Mouse (Mus musculus) heart, embryonic 15.5 days (tissue): ENCODE data around the gene Creb5. TPM values are rescaled to one million over a fixed set of nuclear protein-coding genes. Genes with fewer than 3 reads are reported as not detected.

Experiments used
- ATAC-seq: fragments of 200-750 bp; cut with Nextera tagmentation; replicated peaks from 2 replicates; pipeline ENCODE4 v1.8.0; 2017; ENCODE audit warnings: low read depth, moderate TSS enrichment; ENCODE audit not compliant: insufficient number of reproducible peaks, insufficient read depth, low FRiP score
- H3K27ac ChIP-seq: fragments of 300-500 bp; sonication (generic); 2 replicates; pipeline ENCODE4 v1.5.1; 2015; ENCODE audit warnings: mild to moderate bottlenecking, inconsistent platforms
- H3K27me3 ChIP-seq: fragments of 300-500 bp; sonication (generic); 2 replicates; pipeline ENCODE4 v1.6.1; 2015; ENCODE audit warnings: inconsistent platforms
- H3K36me3 ChIP-seq: fragments of 300-500 bp; sonication (generic); 2 replicates; pipeline ENCODE4 v1.6.1; 2015; ENCODE audit warnings: mild to moderate bottlenecking, inconsistent platforms
- H3K4me1 ChIP-seq: fragments of 300-500 bp; sonication (generic); replicated peaks from 2 replicates; pipeline ENCODE4 v1.6.1; 2015; ENCODE audit warnings: inconsistent platforms
- H3K4me2 ChIP-seq: fragments of 300-500 bp; sonication (generic); 2 replicates; pipeline ENCODE4 v1.6.1; 2015; ENCODE audit warnings: inconsistent platforms, mild to moderate bottlenecking, moderate library complexity
- H3K4me3 ChIP-seq: fragments of 300-500 bp; sonication (generic); 2 replicates; pipeline ENCODE4 v1.5.1; 2015; ENCODE audit warnings: mild to moderate bottlenecking, inconsistent platforms
- H3K9ac ChIP-seq: fragments of 300-500 bp; sonication (generic); 2 replicates; pipeline ENCODE4 v1.6.1; 2015; ENCODE audit warnings: mild to moderate bottlenecking, inconsistent platforms
- H3K9me3 ChIP-seq: fragments of 300-500 bp; sonication (generic); replicated peaks from 2 replicates; pipeline ENCODE4 v1.6.1; 2016; ENCODE audit warnings: inconsistent platforms
- WGBS: fragments of 180-500 bp; shearing (Covaris S2); methylation state at CpG from one replicate; pipeline ENCODE4 v1.1.7; 2015; ENCODE audit warnings: mixed read lengths; 5-methylcytosine and 5-hydroxymethylcytosine counted together
- polyA plus RNA-seq: library from polyadenylated mRNA; unstranded; fragments of >200 nt; fragmentation: Nextera tagmentation; extraction: Ambion mirVana; gene quantifications from 2 replicates; pipeline ENCODE4 v1.2.1, GENCODE M21; 2015

Creb5 gene
- polyA plus RNA-seq, 1 experiment from 2014 or later, result 30.9 TPM

DNA sequence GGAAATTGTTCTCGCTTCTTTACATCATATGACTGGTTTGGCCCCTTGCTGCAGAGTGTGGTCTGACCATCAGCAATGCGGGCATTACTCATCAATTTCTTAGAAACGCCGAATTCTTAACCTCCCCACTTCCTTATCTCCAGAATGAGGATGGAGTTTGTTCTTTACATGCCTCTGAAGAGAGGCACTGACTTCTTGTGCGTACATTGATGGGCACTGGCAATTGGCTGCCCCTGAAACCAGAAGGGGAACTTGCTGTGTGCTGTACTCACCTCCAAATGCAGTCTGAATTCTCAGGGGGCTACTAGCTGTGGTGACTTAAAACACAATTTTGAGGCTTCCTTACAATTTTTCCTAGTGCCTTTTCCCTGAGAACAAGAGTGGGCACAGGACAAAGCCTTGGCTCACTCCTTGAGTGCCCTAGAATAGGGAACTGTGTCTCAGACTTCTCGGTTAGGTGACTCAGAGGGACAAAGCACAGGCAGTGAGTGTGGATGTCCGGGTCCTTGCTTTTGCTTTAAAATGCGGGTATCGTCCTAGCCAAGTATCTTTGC is 161.3 kb downstream of the Creb5 start:
- no peaks in the 10 kb centered on the region for H3K36me3 ChIP-seq
- no peak overlapping the region for H3K4me3 ChIP-seq
- H3K27ac ChIP-seq, result no peak overlapping the region
- WGBS, result 72% methylated on average over 9 of the region's 9 CpGs
- H3K9ac ChIP-seq, result no peak overlapping the region
- H3K9me3 ChIP-seq, result no peaks in the 10 kb centered on the region
- no peaks in the 10 kb centered on the region for H3K27me3 ChIP-seq
- H3K4me2 ChIP-seq, result no peak overlapping the region
- ATAC-seq, result no peak
- peaks cover 21% of the 10 kb centered on the region for H3K4me1 ChIP-seq

GRCm38 (mm10) chr6:53449437-53450173 is 162.5 kb downstream of the Creb5 start:
- 57% methylated on average over 9 of the region's 9 CpGs for WGBS
- Histone ChIP-seq H3K36me3 (no peaks in the 10 kb centered on the region), H3K27ac (no peak overlapping the region), H3K4me2 (no peak overlapping the region), H3K4me3 (no peak overlapping the region), H3K4me1 (peaks cover 21% of the 10 kb centered on the region), H3K9ac (no peak overlapping the region), H3K27me3 (no peaks in the 10 kb centered on the region), H3K9me3 (no peaks in the 10 kb centered on the region)
- no peak for ATAC-seq

DNA sequence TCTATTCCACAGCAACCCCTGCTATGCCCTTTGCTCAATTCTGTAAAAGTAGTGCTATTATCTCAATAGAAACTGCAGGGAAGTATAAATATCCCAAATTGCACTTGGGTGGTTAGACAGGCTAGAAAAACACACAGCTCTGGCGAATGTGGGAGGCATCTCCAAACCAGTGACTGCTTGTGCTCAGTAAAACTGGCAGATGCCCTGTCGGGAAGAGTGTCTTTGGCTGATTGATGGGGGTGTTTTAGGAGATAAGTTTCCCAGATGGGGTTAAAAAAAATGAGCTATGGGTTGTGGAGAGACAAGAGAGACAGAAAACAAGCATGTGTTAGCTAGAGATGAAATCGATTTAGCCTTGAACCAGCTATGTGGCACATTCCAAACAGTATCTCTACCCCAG is 163.4 kb downstream of the Creb5 start:
- 32% methylated on average over 3 of the region's 3 CpGs for WGBS
- ATAC-seq, result no peak
- Histone ChIP-seq H3K4me1 (peaks cover 21% of the 10 kb centered on the region), H3K4me2 (no peak overlapping the region), H3K9me3 (no peaks in the 10 kb centered on the region), H3K4me3 (no peak overlapping the region), H3K9ac (no peak overlapping the region), H3K27me3 (no peaks in the 10 kb centered on the region), H3K36me3 (no peaks in the 10 kb centered on the region), H3K27ac (no peak overlapping the region)

DNA sequence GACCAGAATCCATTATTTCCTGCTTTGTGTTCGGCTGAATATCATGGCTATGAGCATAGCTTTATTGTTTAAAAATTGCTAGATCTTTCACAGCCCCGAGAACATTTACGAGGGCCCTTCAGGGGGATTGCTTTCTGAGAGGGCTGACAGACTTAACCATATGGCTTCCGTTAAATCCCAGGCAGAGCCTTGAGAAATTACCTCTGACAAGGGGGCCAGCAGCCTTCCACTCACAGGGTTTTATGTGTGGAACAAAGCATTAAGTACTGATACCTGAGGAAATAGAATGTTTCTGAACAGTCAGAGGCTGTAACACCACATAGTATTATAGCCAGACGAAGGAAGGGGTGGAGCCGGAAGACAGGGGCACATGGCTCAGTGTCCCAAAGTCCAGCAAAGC is 165.2 kb downstream of the Creb5 start:
- Histone ChIP-seq H3K36me3 (no peaks in the 10 kb centered on the region), H3K4me2 (no peak overlapping the region), H3K4me1 (peaks cover 21% of the 10 kb centered on the region), H3K27ac (no peak overlapping the region), H3K4me3 (no peak overlapping the region), H3K9me3 (no peaks in the 10 kb centered on the region), H3K27me3 (no peaks in the 10 kb centered on the region), H3K9ac (no peak overlapping the region)
- WGBS, result 60% methylated on average over 6 of the region's 6 CpGs
- no peak for ATAC-seq

DNA sequence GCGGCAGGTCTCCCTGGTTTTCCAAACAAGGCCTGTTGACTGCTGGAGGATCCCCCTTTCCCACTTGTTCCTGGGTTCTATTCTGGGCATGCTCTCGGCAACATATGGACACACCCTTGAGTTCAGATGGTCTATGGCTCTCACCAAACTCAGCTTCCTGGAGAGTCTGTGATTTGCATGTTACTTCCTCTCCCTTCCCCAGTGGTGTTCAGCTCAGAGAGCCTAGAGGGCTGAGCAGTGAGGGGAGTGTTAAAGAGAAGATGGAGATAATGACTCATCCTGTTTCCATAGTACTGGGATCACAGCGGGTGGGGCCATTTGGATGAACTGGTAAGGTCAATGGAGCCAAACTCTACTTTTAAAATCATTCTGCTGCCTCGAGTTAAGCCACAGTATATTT is 168.4 kb downstream of the Creb5 start:
- WGBS, result 48% methylated on average over 4 of the region's 4 CpGs
- Histone ChIP-seq H3K9ac (no peak overlapping the region), H3K4me2 (no peak overlapping the region), H3K27ac (no peak overlapping the region), H3K9me3 (no peaks in the 10 kb centered on the region), H3K4me1 (peaks cover under 1% of the 10 kb centered on the region; the same call in 1 of the 2 replicates), H3K4me3 (no peak overlapping the region), H3K36me3 (no peaks in the 10 kb centered on the region), H3K27me3 (no peaks in the 10 kb centered on the region)
- no peak; the same call in 1 of the 2 replicates for ATAC-seq

DNA sequence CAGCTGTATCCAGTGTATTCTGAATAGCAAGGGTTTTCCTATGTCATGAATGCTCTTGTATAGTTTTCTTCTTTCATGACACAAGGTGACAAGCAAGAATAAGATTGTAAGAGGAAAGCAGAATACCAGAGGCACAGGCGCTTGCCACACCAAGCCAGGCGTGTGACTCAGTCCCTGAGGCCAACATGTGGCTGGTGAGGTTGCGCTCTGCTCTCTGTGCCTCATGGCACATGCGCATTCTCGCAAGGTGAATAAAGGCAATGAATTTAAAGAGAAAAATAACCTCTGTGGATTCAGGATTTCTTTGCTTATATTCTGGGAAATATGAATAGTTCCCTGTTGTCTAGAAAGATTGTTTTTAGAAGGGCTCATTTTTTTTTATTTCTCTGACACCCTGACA is 169.0 kb downstream of the Creb5 start:
- H3K36me3 ChIP-seq, result no peaks in the 10 kb centered on the region
- ATAC-seq, result no peak
- H3K4me2 ChIP-seq, result no peak overlapping the region

DNA sequence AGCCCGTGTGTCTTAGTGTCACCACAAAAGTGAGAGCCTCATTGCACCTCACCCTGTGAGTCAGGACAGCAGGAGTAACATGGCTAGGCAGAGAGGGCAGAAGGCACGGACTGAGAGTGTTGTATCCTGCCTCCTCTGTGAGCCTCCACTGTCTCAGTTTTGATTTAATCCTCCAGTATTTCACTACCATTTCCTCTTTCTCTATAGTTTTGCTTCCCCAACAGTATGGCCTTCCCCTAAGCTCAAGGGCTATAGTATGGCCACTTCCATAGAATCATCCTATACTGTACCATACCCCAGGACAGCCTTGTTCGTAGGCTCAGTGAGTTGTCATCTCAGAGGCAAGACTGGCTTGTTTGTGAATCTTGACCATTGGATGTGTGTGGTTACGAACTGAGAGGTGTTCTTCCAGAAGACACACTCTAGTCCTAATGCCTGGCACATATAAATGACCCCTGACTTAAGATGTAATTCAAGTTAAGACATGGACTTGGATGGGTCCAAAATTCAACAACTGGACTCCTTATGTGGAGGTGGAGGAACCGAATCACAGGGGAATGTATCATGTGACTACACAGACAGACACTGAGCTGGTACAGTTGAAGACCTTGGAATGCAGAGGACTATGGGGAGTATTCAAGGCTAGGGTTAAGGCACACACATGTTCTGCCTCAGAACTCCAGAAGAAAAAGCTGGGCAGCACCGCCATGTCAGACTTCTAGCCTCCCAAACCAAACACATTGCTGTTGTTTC is 173.1 kb downstream of the Creb5 start:
- no peaks in the 10 kb centered on the region for H3K36me3 ChIP-seq

More for the DNA sequence above, 169.0 kb downstream of the Creb5 start:
- Histone ChIP-seq H3K4me3 (no peak overlapping the region), H3K27me3 (no peaks in the 10 kb centered on the region), H3K4me1 (no peaks in the 10 kb centered on the region), H3K27ac (no peak overlapping the region), H3K9ac (no peak overlapping the region), H3K9me3 (no peaks in the 10 kb centered on the region)
- 90% methylated on average over 5 of the region's 5 CpGs for WGBS

GRCm38 (mm10) chr6:53461056-53461455 is 174.0 kb downstream of the Creb5 start:
- Histone ChIP-seq H3K4me1 (no peaks in the 10 kb centered on the region), H3K9ac (no peak overlapping the region), H3K4me3 (no peak overlapping the region), H3K4me2 (no peak overlapping the region), H3K36me3 (no peaks in the 10 kb centered on the region), H3K9me3 (no peaks in the 10 kb centered on the region), H3K27ac (no peak overlapping the region), H3K27me3 (no peaks in the 10 kb centered on the region)
- no peak for ATAC-seq
- 86% methylated on average over 6 of the region's 6 CpGs for whole genome bisulfite sequencing

More for the DNA sequence above, 173.1 kb downstream of the Creb5 start:
- Histone ChIP-seq H3K4me2 (no peak overlapping the region), H3K27me3 (no peaks in the 10 kb centered on the region), H3K9ac (no peak overlapping the region), H3K9me3 (no peaks in the 10 kb centered on the region), H3K27ac (no peak overlapping the region), H3K4me3 (no peak overlapping the region), H3K4me1 (no peaks in the 10 kb centered on the region)
- ATAC-seq, result no peak
- 80% methylated on average over 6 of the region's 6 CpGs for WGBS

DNA sequence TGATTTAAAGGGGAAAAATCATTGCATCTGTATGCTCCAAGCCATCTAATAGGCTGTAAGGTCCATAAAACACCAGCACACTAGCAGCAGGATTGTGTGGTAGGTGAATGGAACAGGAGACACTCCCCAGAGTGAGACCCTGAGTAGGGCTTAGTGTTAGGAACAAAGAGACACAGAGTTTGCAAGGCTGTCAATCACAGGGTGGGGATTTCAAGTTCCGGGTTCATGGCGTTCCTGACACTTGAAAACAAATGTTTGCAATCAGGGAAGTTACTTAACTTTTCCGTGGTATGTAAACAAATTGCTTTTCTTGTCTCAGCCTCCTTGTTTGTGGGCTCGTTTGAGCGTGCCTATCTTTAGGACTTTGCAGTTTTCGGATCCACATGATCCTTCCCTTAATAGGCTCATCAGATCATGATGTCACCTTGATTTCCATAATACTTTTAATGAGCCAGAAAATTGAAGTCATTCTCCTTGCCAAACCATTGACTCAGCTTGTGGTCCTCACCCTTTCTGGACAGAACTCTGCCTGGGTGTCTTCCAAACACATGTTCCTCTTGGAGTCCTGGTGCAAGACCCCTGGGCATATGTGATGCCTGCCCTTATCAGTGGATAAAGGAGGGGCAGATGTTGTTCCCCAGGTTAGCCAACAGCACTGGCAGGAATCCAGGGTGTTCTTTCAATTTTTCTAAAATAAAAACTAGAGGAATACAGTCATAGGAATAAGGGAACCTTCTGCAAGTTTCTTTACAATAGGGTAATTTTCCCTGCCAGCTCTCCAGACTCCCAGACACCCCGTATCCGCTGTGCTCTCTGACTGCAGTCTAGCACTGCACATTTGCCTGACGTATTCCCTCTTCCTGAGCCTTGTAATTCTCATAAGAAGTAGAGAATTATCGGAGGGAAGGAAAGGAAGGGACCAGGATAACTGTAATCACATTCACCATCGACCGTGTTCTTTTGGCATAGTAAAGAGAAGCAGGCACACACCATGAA is 175.0 kb downstream of the Creb5 start:
- H3K4me2 ChIP-seq, result no peak overlapping the region
- H3K4me3 ChIP-seq, result no peak overlapping the region
- no peaks in the 10 kb centered on the region for H3K9me3 ChIP-seq
- no peaks in the 10 kb centered on the region for H3K36me3 ChIP-seq
- no peak overlapping the region for H3K27ac ChIP-seq
- 67% methylated on average over 12 of the region's 12 CpGs for WGBS
- no peak overlapping the region for H3K9ac ChIP-seq
- no peaks in the 10 kb centered on the region for H3K27me3 ChIP-seq
- no peak for ATAC-seq
- no peaks in the 10 kb centered on the region for H3K4me1 ChIP-seq

- H3K27me3 ChIP-seq, result no peaks in the 10 kb centered on the region
- H3K4me2 ChIP-seq, result no peak overlapping the region
- no peaks in the 10 kb centered on the region for H3K36me3 ChIP-seq
- H3K9me3 ChIP-seq, result no peaks in the 10 kb centered on the region
- no peak for ATAC-seq
- no peaks in the 10 kb centered on the region for H3K4me1 ChIP-seq
- H3K4me3 ChIP-seq, result no peak overlapping the region
- WGBS, result 67% methylated on average over 7 of the region's 7 CpGs
- no peak overlapping the region for H3K9ac ChIP-seq
- H3K27ac ChIP-seq, result no peak overlapping the region
These were observed 175.7 kb downstream of the Creb5 start for GRCm38 (mm10) chr6:53462802-53463201.
